Mouse (Mus musculus): ENCODE data around the gene Parva. TPM values are rescaled to one million over a fixed set of nuclear protein-coding genes. Genes with fewer than 3 reads are reported as not detected.

Gene Parva
- total RNA-seq, 1 experiment, result 13.9 TPM

DNA sequence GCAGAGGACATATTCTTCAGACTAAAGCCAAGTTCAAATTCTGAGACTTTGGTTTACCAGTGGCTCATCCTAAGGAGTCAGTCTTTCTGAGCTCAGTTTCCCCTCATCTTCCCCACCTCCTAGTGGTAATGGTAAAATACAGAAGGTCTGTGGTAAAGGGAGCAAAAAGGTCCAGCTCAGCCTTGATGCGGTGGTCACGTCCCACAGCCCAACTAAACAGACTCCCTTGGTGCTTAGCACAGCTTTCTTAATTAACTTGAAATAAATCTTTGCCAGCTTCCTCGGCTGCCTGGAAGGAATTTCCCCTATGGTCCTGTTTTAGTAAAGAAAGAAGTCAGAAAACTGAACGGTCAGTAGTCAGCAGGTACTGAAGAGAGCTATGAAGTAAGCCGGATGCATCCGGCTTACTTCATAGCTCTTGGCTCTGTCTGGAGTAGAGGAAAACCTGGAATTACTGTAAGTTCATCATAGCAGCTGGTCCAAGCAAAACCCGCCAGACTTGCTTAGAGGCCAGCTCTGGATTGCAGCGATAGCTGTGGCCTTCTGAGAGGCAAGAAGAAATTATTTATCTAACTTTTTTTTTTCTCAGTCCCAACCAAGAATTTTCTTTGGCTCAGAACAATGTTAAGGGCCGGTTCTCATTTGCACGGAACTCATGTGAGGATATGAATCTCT is 176.3 kb downstream of the Parva start:
- H3K36me3 ChIP-seq (ENCODE audit: control insufficient read depth, insufficient read depth, low read length, poor library complexity, severe bottlenecking), result no peaks in the 10 kb centered on the region
- DNase-seq (ENCODE audit: low read depth, low spot score), result no peak
- TF ChIP-seq ZC3H11A (IDR thresholded peaks at IDR 0.05; ENCODE audit: borderline replicate concordance, low read depth, low read length), result no peak
- TF ChIP-seq HCFC1 (IDR thresholded peaks at IDR 0.05; ENCODE audit: borderline replicate concordance, insufficient read depth, low read length), result no peak
- TF ChIP-seq CHD2 (IDR thresholded peaks at IDR 0.05; ENCODE audit: low read depth, low read length), result no peak
- no peak for TF ChIP-seq ZNF384 (IDR thresholded peaks at IDR 0.05; ENCODE audit: low read depth, low read length)
- TF ChIP-seq MAFK (IDR thresholded peaks at IDR 0.05; ENCODE audit: insufficient read depth, low read depth, low read length), result no peak
- no peaks in the 10 kb centered on the region for H3K4me1 ChIP-seq (ENCODE audit: control insufficient read depth in 2 of 2, insufficient read depth in 2 of 2, low read length in 2 of 2, poor library complexity in 1 of 2)
- in situ Hi-C loops (cut with MboI; ENCODE audit: low sequenced_read_pairs in 2 of 2, unreplicated experiment in 2 of 2), result no loop called here
- no peak overlapping the region for H3K27ac ChIP-seq (ENCODE audit: insufficient read depth, low read depth, low read length, poor library complexity, severe bottlenecking)
- no peak overlapping the region for H3K4me3 ChIP-seq (ENCODE audit: insufficient read depth in 1 of 2, low read depth in 1 of 2, low read length in 2 of 2, poor library complexity in 1 of 2, severe bottlenecking in 1 of 2)
- no peak overlapping the region for H3K9ac ChIP-seq (ENCODE audit: insufficient read depth, low read depth, low read length, poor library complexity, severe bottlenecking)
- no peaks in the 10 kb centered on the region for H3K9me3 ChIP-seq (ENCODE audit: control insufficient read depth, insufficient read depth, low read depth, low read length)

DNA sequence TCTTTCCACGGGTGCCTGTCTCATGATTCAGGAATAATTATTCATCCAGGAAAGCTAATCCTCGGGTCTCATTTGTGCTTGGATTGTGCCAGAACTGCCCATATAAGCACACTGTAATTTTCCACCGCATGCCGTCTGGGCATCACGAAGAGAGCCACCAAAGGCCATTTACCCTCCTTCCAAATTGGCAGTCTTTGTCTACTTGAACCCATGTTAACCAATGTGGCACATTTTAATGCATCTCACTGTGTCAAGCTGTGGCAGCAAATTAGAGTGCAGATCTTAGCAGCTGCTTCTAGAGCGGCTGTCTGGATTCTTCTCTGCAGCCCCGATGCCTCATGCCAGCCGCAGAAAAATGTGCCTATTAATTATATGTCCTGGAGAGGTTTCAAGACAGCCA is 176.9 kb downstream of the Parva start:
- H3K27ac ChIP-seq (ENCODE audit: insufficient read depth, low read depth, low read length, poor library complexity, severe bottlenecking), result no peak overlapping the region
- in situ Hi-C loops (cut with MboI; ENCODE audit: low sequenced_read_pairs in 2 of 2, unreplicated experiment in 2 of 2), result no loop called here
- TF ChIP-seq CHD2 (IDR thresholded peaks at IDR 0.05; ENCODE audit: low read depth, low read length), result no peak
- TF ChIP-seq ZNF384 (IDR thresholded peaks at IDR 0.05; ENCODE audit: low read depth, low read length), result no peak
- TF ChIP-seq MAFK (IDR thresholded peaks at IDR 0.05; ENCODE audit: insufficient read depth, low read depth, low read length), result no peak
- TF ChIP-seq HCFC1 (IDR thresholded peaks at IDR 0.05; ENCODE audit: borderline replicate concordance, insufficient read depth, low read length), result no peak
- TF ChIP-seq ZC3H11A (IDR thresholded peaks at IDR 0.05; ENCODE audit: borderline replicate concordance, low read depth, low read length), result no peak
- H3K4me3 ChIP-seq (ENCODE audit: insufficient read depth in 1 of 2, low read depth in 1 of 2, low read length in 2 of 2, poor library complexity in 1 of 2, severe bottlenecking in 1 of 2), result no peak overlapping the region
- H3K9me3 ChIP-seq (ENCODE audit: control insufficient read depth, insufficient read depth, low read depth, low read length), result no peaks in the 10 kb centered on the region
- H3K9ac ChIP-seq (ENCODE audit: insufficient read depth, low read depth, low read length, poor library complexity, severe bottlenecking), result no peak overlapping the region
- H3K36me3 ChIP-seq (ENCODE audit: control insufficient read depth, insufficient read depth, low read length, poor library complexity, severe bottlenecking), result no peaks in the 10 kb centered on the region
- no peak for DNase-seq (ENCODE audit: low read depth, low spot score)
- no peaks in the 10 kb centered on the region for H3K4me1 ChIP-seq (ENCODE audit: control insufficient read depth in 2 of 2, insufficient read depth in 2 of 2, low read length in 2 of 2, poor library complexity in 1 of 2)

GRCm38 (mm10) chr7:112614046-112614790 is 186.9 kb downstream of the Parva start:
- Histone ChIP-seq H3K9ac (ENCODE audit: insufficient read depth, low read depth, low read length, poor library complexity, severe bottlenecking) (no peak overlapping the region), H3K36me3 (ENCODE audit: control insufficient read depth, insufficient read depth, low read length, poor library complexity, severe bottlenecking) (no peaks in the 10 kb centered on the region), H3K4me1 (ENCODE audit: control insufficient read depth in 2 of 2, insufficient read depth in 2 of 2, low read length in 2 of 2, poor library complexity in 1 of 2) (no peaks in the 10 kb centered on the region; a peak in 1 of 4 replicates), H3K27ac (ENCODE audit: insufficient read depth, low read depth, low read length, poor library complexity, severe bottlenecking) (no peak overlapping the region), H3K9me3 (ENCODE audit: control insufficient read depth, insufficient read depth, low read depth, low read length) (no peaks in the 10 kb centered on the region), H3K4me3 (ENCODE audit: insufficient read depth in 1 of 2, low read depth in 1 of 2, low read length in 2 of 2, poor library complexity in 1 of 2, severe bottlenecking in 1 of 2) (no peak overlapping the region)
- DNase-seq (ENCODE audit: low read depth, low spot score), result no peak
- TF ChIP-seq HCFC1 (IDR thresholded peaks at IDR 0.05; ENCODE audit: borderline replicate concordance, insufficient read depth, low read length) (no peak), ZNF384 (IDR thresholded peaks at IDR 0.05; ENCODE audit: low read depth, low read length) (no peak), MAFK (IDR thresholded peaks at IDR 0.05; ENCODE audit: insufficient read depth, low read depth, low read length) (no peak), ZC3H11A (IDR thresholded peaks at IDR 0.05; ENCODE audit: borderline replicate concordance, low read depth, low read length) (no peak), CHD2 (IDR thresholded peaks at IDR 0.05; ENCODE audit: low read depth, low read length) (no peak)
- in situ Hi-C loops (cut with MboI; ENCODE audit: low sequenced_read_pairs in 2 of 2, unreplicated experiment in 2 of 2), result no loop called here

GRCm38 (mm10) chr7:112614791-112615668 is 187.7 kb downstream of the Parva start:
- in situ Hi-C loops (cut with MboI; ENCODE audit: low sequenced_read_pairs in 2 of 2, unreplicated experiment in 2 of 2), result no loop called here
- TF ChIP-seq ZNF384 (IDR thresholded peaks at IDR 0.05; ENCODE audit: low read depth, low read length) (peak; percentile 56), MAFK (IDR thresholded peaks at IDR 0.05; ENCODE audit: insufficient read depth, low read depth, low read length) (no peak)
- Histone ChIP-seq H3K9me3 (ENCODE audit: control insufficient read depth, insufficient read depth, low read depth, low read length) (no peaks in the 10 kb centered on the region), H3K27ac (ENCODE audit: insufficient read depth, low read depth, low read length, poor library complexity, severe bottlenecking) (no peak overlapping the region), H3K36me3 (ENCODE audit: control insufficient read depth, insufficient read depth, low read length, poor library complexity, severe bottlenecking) (no peaks in the 10 kb centered on the region), H3K9ac (ENCODE audit: insufficient read depth, low read depth, low read length, poor library complexity, severe bottlenecking) (no peak overlapping the region), H3K4me3 (ENCODE audit: insufficient read depth in 1 of 2, low read depth in 1 of 2, low read length in 2 of 2, poor library complexity in 1 of 2, severe bottlenecking in 1 of 2) (no peak overlapping the region), H3K4me1 (ENCODE audit: control insufficient read depth in 2 of 2, insufficient read depth in 2 of 2, low read length in 2 of 2, poor library complexity in 1 of 2) (no peaks in the 10 kb centered on the region; a peak in 1 of 4 replicates)
- no peak for DNase-seq (ENCODE audit: low read depth, low spot score)

Measured in ES-E14 (cell line).